8 mouse cellular contexts compared by ENCODE assay signal in genomic region chr4:53713704-53714050, GRCm38 (mm10). TPM values are rescaled to one million over a fixed set of nuclear protein-coding genes. Genes with fewer than 3 reads are reported as not detected.
A peak's percentile ranks its signal among the peaks of the same experiment; 100 is the strongest.
DNase-seq lines count a peak whose midpoint lies in the region; ATAC-seq and TF ChIP-seq lines count a peak whose summit lies in the region.

Gene Fktn, plus strand, starts transcription at chr4:53713998.

- H3K9me3 ChIP-seq in limb, embryonic 11.5 days (ENCODE audit: control insufficient read depth, low read length) = no peaks in the 10 kb centered on the region

- H3K4me1 ChIP-seq in limb, embryonic 11.5 days (ENCODE audit: control insufficient read depth, insufficient read depth, low read length) = 0 out of 2 replicates have a peak, but pooled peaks cover 3% of the 10 kb centered on the region
- peaks cover 2% of the 10 kb centered on the region; the same call in 1 of the 2 replicates for H3K4me1 ChIP-seq in olfactory bulb, adult 2 months (ENCODE audit: control insufficient read depth, insufficient read depth, low read length)

- no peaks in the 10 kb centered on the region for H3K36me3 ChIP-seq in limb, embryonic 11.5 days (ENCODE audit: control insufficient read depth, insufficient read depth, low read length)

- ATAC-seq in limb, embryonic 11.5 days (ENCODE audit: insufficient number of reproducible peaks, low FRiP score, low TSS enrichment, low read depth) = peak; percentile 83

- peak within 1 kb of the TSS; percentile 96 for H3K4me3 ChIP-seq in layer of hippocampus, adult 2 months
- H3K4me3 ChIP-seq in limb, embryonic 11.5 days (ENCODE audit: low read depth, low read length) = peak within 1 kb of the TSS; percentile 79
- H3K4me3 ChIP-seq in olfactory bulb, adult 2 months (ENCODE audit: insufficient read depth, low read depth, low read length) = peak within 1 kb of the TSS; percentile 97

- 10% methylated on average over 7 of the region's 7 CpGs for WGBS in limb, embryonic 11.5 days
- WGBS in olfactory bulb, adult 2 months = 18% methylated on average over 7 of the region's 7 CpGs

- H3K9ac ChIP-seq in limb, embryonic 11.5 days (ENCODE audit: low read length) = peak within 1 kb of the TSS; percentile 89

- no peaks in the 10 kb centered on the region for H3K27me3 ChIP-seq in limb, embryonic 11.5 days (ENCODE audit: control insufficient read depth, insufficient read depth, low read length)

- peak within 1 kb of the TSS; percentile 74 for H3K4me2 ChIP-seq in limb, embryonic 11.5 days (ENCODE audit: low read depth, severe bottlenecking)

- no peak for TF ChIP-seq CTCF in layer of hippocampus, adult 2 months (conservative IDR thresholded peaks at IDR 0.05)
- TF ChIP-seq CTCF in brain, embryonic 14.5 days (IDR thresholded peaks at IDR 0.05; ENCODE audit: borderline replicate concordance, extremely low read depth, insufficient read depth, insufficient read length) = no peak
- TF ChIP-seq CTCF in olfactory bulb, adult 2 months (IDR thresholded peaks at IDR 0.05; ENCODE audit: insufficient read depth, low read depth, low read length) = no peak

- peak within 1 kb of the TSS; percentile 97 for H3K27ac ChIP-seq in layer of hippocampus, adult 2 months
- H3K27ac ChIP-seq in limb, embryonic 11.5 days (replicated peaks; ENCODE audit: low read depth, low read length) = peak within 1 kb of the TSS; percentile 30; the same call in 1 of the 2 replicates
- peak within 1 kb of the TSS; percentile 81 for H3K27ac ChIP-seq in olfactory bulb, adult 2 months (ENCODE audit: insufficient read depth, low read depth, low read length)

- intact Hi-C loops in heart, postnatal 25 days (cut with DNase I) = loop anchor here (5.0 kb wide), 1 partner anchor 111 kb away; no protein-coding TSS in a partner anchor

- DNase-seq in layer of hippocampus, adult 2 months (ENCODE audit: low spot score in 2 of 2) = no peak
- no peak for DNase-seq in layer of hippocampus, adult 9-10 months (ENCODE audit: low spot score)
- no peak for DNase-seq in brain, embryonic 14.5 days (ENCODE audit: low read depth)
- DNase-seq in heart, postnatal 25 days (ENCODE audit: low spot score) = no peak
- DNase-seq in limb, embryonic 11.5 days (ENCODE audit: low spot score) = no peak
- DNase-seq in embryo, embryonic 10.5 days (ENCODE audit: low spot score) = no peak
- DNase-seq in frontal cortex, postnatal 14 days (ENCODE audit: low spot score in 2 of 2) = no peak

- no peak for TF ChIP-seq POLR2A in brain, embryonic 14.5 days (IDR thresholded peaks at IDR 0.05; ENCODE audit: borderline replicate concordance, extremely low read depth, insufficient read depth, insufficient read length, poor library complexity, severe bottlenecking)
- TF ChIP-seq POLR2A in olfactory bulb, adult 2 months (IDR thresholded peaks at IDR 0.05; ENCODE audit: insufficient read depth, low read depth, low read length) = no peak

RNA-seq across cellular contexts. Expression of gene Fktn, which starts in this region (rescaled TPM):
- 10 to 100 TPM; 29.6 to 31.1 TPM for total RNA-seq in layer of hippocampus, adult 2 months (2021)
- polyA plus RNA-seq in brain, embryonic 14.5 days (2012; rRNA removed) = 14.5 and 16.0 TPM in 2 replicates
- total RNA-seq in heart, postnatal 25 days (2021) = 10 to 100 TPM; 15.7 to 17.4 TPM
- polyA plus RNA-seq in limb, embryonic 11.5 days (2014; fragmentation: Nextera tagmentation; extraction: Ambion mirVana) = 12.2 and 13.7 TPM in 2 replicates
- not detected in 2 replicates for polyA plus RNA-seq in olfactory bulb, adult 2 months (2012; ENCODE audit: insufficient read depth, insufficient read length, low replicate concordance, missing spikeins)

Comparison
In these comparisons a context has a peak if more than half of its experiments do, and no peak if none do; other contexts are left out.
1. H3K27ac ChIP-seq: peak in every context shown above with its lines; median percentile 97 in layer of hippocampus, adult 2 months; 81 in olfactory bulb, adult 2 months; 30 in limb, embryonic 11.5 days.